Mouse (Mus musculus): Measurements from ENCODE around the gene Lipo3. TPM values are rescaled to one million over a fixed set of nuclear protein-coding genes. Genes with fewer than 3 reads are reported as not detected.
"Not testable (repeated sequence)": the region's sequence is repeated elsewhere in the genome, so short reads cannot be mapped to it uniquely, and the experiment has no call there.

Lipo3 gene
- polyA plus RNA-seq (2015; fragmentation: Nextera tagmentation; extraction: Ambion mirVana), result 18.3 and 18.5 TPM in 2 replicates

GRCm38 (mm10) chr19:33761287-33762086 is at the start of gene Lipo3:
TSS of gene Lipo3 (minus strand) at chr19:33761951.
- H3K4me1 ChIP-seq, H3K27ac ChIP-seq, H3K9ac ChIP-seq, H3K4me3 ChIP-seq, H3K36me3 ChIP-seq, H3K27me3 ChIP-seq, H3K9me3 ChIP-seq: not testable (repeated sequence)
- peak within 1 kb of the TSS; percentile 26; the same call in 1 of the 2 replicates for H3K4me2 ChIP-seq
- WGBS, result 28% methylated on average over 12 of the region's 41 CpGs
- peak; percentile 86 for ATAC-seq (ENCODE audit: borderline replicate concordance, extremely low read depth, low FRiP score, low TSS enrichment)

GRCm38 (mm10) chr19:33787359-33787758 is 25.6 kb upstream of the Lipo3 start, which contains the start of gene Lipo1:
TSS of gene Lipo1 (minus strand) at chr19:33787459.
- not testable (repeated sequence) for H3K27me3 ChIP-seq, H3K4me1 ChIP-seq

DNA sequence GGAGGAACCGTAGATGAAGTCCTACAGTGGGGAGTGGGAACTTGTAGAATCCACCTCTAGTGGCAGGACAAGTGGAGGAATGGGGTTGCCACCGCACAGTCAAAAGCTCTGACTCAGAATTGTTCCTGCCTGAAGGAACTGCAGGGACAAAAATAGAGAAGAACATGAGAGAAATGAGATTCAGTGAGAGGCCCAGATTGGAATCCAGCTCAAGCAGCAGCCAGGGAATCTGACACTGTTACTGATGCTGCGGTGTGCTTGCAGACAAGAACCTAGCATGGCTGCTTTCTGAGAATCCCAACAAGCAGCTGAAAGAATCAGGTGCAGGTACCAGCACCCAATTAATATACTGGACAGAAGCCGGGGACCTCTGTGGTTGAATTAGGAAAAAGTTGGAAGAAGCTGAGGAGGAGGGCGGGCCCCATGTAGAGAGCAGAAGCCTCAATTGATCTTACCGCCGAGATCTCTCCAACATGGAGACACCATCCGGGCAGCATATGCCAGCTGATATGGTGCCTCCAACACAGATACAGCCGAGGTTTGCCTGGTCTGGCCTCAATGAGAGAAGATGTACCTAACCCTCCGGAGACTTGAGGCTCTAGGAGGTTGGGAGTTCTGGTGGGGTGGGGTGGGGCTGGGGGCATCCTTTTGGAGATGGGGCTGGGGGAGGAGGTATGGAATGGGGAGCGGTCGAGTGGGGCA is 25.0 kb upstream of the Lipo3 start:
- WGBS, result 83% methylated on average over 12 of the region's 12 CpGs
- H3K36me3 ChIP-seq, result no peaks in the 10 kb centered on the region

More at GRCm38 (mm10) chr19:33787359-33787758, 25.6 kb upstream of the Lipo3 start, which contains the start of gene Lipo1:
- not testable (repeated sequence) for H3K9me3 ChIP-seq; H3K27ac ChIP-seq; ATAC-seq (ENCODE audit: borderline replicate concordance, extremely low read depth, low FRiP score, low TSS enrichment); H3K36me3 ChIP-seq; H3K9ac ChIP-seq; H3K4me3 ChIP-seq; H3K4me2 ChIP-seq

DNA sequence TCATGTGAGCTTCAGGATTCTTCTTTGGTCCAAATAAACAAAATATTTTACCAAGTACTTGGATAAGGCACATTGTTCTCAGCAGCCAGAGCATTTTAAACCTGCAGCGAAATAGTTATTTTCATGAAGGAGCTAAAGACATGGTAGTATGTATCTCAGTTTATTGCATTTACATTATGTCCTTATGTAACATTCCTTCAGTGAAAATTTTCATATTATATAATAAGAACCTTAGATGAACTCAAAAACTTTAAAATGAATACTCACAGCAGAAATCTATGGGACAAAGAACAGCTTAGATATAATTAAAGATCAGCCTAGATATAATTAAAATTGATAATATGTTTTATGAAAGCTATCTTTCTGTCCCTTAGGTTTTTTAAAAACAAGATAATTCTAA is 10.5 kb downstream of the Lipo3 start, which contains the start of gene Lipo2:
Lipo2 (minus strand) TSS at position 101 of the 400 bp plus-strand sequence.
- not testable (repeated sequence) for H3K4me3 ChIP-seq; ATAC-seq (ENCODE audit: borderline replicate concordance, extremely low read depth, low FRiP score, low TSS enrichment); H3K9me3 ChIP-seq; H3K4me2 ChIP-seq; H3K27ac ChIP-seq; H3K9ac ChIP-seq; H3K27me3 ChIP-seq; H3K36me3 ChIP-seq; H3K4me1 ChIP-seq
- WGBS, result 91% methylated on average over 1 of the region's 1 CpGs

More for the DNA sequence above, 25.0 kb upstream of the Lipo3 start:
- Histone ChIP-seq H3K9ac (no peak overlapping the region), H3K4me3 (no peak overlapping the region), H3K9me3 (no peaks in the 10 kb centered on the region), H3K27ac (no peak overlapping the region), H3K4me2 (no peak overlapping the region), H3K4me1 (no peaks in the 10 kb centered on the region), H3K27me3 (no peaks in the 10 kb centered on the region)
- ATAC-seq (ENCODE audit: borderline replicate concordance, extremely low read depth, low FRiP score, low TSS enrichment), result no peak

GRCm38 (mm10) chr19:33625152-33625551 is 136.6 kb downstream of the Lipo3 start, which contains the start of gene Gm8978:
TSS of gene Gm8978 (minus strand) at chr19:33625252.
- not testable (repeated sequence) for H3K27me3 ChIP-seq; H3K36me3 ChIP-seq; H3K4me1 ChIP-seq; ATAC-seq (ENCODE audit: borderline replicate concordance, extremely low read depth, low FRiP score, low TSS enrichment); H3K27ac ChIP-seq; H3K9ac ChIP-seq; H3K9me3 ChIP-seq; H3K4me3 ChIP-seq; H3K4me2 ChIP-seq

- H3K9me3 ChIP-seq, H3K4me1 ChIP-seq, H3K27me3 ChIP-seq, H3K36me3 ChIP-seq, H3K27ac ChIP-seq: not testable (repeated sequence)
- 9% methylated on average over 10 of the region's 38 CpGs for WGBS
- H3K9ac ChIP-seq, result peak overlapping the region; percentile 32; the same call in 1 of the 2 replicates
- peak; percentile 99 for ATAC-seq (ENCODE audit: borderline replicate concordance, extremely low read depth, low FRiP score, low TSS enrichment)
- peak overlapping the region; percentile 38 for H3K4me3 ChIP-seq
- H3K4me2 ChIP-seq, result peak overlapping the region; percentile 53
These were observed 172.0 kb downstream of the Lipo3 start for GRCm38 (mm10) chr19:33589626-33590302.

DNA sequence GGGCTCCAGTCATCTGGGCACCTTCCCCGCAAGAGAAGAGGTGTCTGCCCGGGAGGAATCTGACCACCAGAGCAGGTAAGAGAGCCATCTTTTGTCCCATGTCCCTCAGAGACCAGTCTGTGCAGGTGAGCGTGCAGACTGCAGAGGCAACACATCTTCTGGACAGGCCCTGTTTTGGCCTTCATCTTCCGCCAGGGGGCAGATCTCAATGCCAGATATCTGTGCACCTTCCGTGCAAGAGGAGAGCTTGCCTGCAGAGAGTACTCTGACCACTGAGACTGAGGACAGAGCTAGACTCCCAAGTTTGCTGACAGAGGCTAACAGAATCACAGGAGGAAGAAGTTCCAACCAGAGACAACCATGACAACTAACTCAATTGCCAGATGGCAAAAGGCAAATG is 193.2 kb downstream of the Lipo3 start:
- not testable (repeated sequence) for H3K4me3 ChIP-seq; H3K36me3 ChIP-seq; H3K4me2 ChIP-seq; H3K4me1 ChIP-seq; ATAC-seq (ENCODE audit: borderline replicate concordance, extremely low read depth, low FRiP score, low TSS enrichment); H3K27me3 ChIP-seq; H3K27ac ChIP-seq; H3K9ac ChIP-seq; H3K9me3 ChIP-seq
- WGBS, result 86% methylated on average over 5 of the region's 5 CpGs

- no peak within 1 kb of the TSS for H3K9ac ChIP-seq
- ATAC-seq (ENCODE audit: borderline replicate concordance, extremely low read depth, low FRiP score, low TSS enrichment), result no peak
- H3K4me1 ChIP-seq, result no peaks in the 10 kb centered on the region
- H3K9me3 ChIP-seq, result no peaks in the 10 kb centered on the region
- no peak within 1 kb of the TSS for H3K27ac ChIP-seq
- H3K36me3 ChIP-seq, result no peaks in the 10 kb centered on the region
- H3K4me3 ChIP-seq, result no peak within 1 kb of the TSS
- no peaks in the 10 kb centered on the region for H3K27me3 ChIP-seq
- no peak within 1 kb of the TSS for H3K4me2 ChIP-seq
These were observed 244.1 kb downstream of the Lipo3 start, which contains the start of gene Lipo4 for GRCm38 (mm10) chr19:33517680-33518079. TSS of gene Lipo4 (minus strand) at chr19:33517780.

Small RNA genes within 50 kb of the gene (microRNA-seq; reads per million reads assigned to microRNA genes)
- gene Gm27440, result not detected

Other genes starting within 250 kb of the Lipo3 start
- not detected in 2 replicates for gene Lipo4, start 244.2 kb downstream of the Lipo3 start, polyA plus RNA-seq (2015; fragmentation: Nextera tagmentation; extraction: Ambion mirVana)
- not detected in 2 replicates for gene Gm8978, start 136.7 kb downstream of the Lipo3 start, polyA plus RNA-seq (2015; fragmentation: Nextera tagmentation; extraction: Ambion mirVana)
- 0.13 and 0.29 TPM in 2 replicates for gene Lipo2, start 10.6 kb downstream of the Lipo3 start, polyA plus RNA-seq (2015; fragmentation: Nextera tagmentation; extraction: Ambion mirVana)
- not detected in 2 replicates for gene Lipo1, start 25.5 kb upstream of the Lipo3 start, polyA plus RNA-seq (2015; fragmentation: Nextera tagmentation; extraction: Ambion mirVana)
- not detected in 2 replicates for gene Lipf, start 199.2 kb upstream of the Lipo3 start, polyA plus RNA-seq (2015; fragmentation: Nextera tagmentation; extraction: Ambion mirVana)
- gene Lipk, start 246.3 kb upstream of the Lipo3 start, polyA plus RNA-seq (2015; fragmentation: Nextera tagmentation; extraction: Ambion mirVana), result not detected in 2 replicates